Mouse (Mus musculus) myocyte (in vitro differentiated cells): ENCODE results near the gene Rnf157. TPM values are rescaled to one million over a fixed set of nuclear protein-coding genes. Genes with fewer than 3 reads are reported as not detected.

ENCODE experiments used
- H3K27me3 ChIP-seq: one replicate; pipeline ENCODE4 v1.6.1; 2011; ENCODE audit not compliant: control insufficient read depth, insufficient read depth, insufficient read length
- H3K36me3 ChIP-seq: one replicate; pipeline ENCODE4 v1.6.1; 2011; ENCODE audit not compliant: control insufficient read depth, insufficient read depth
- H3K4me2 ChIP-seq: one replicate; pipeline ENCODE4 v1.6.1; 2011; ENCODE audit warnings: low read depth, control low read depth
- H3K4me3 ChIP-seq: one replicate; pipeline ENCODE4 v1.5.1; 2011; ENCODE audit warnings: mild to moderate bottlenecking, control low read depth, moderate library complexity
- H3K79me2 ChIP-seq: one replicate; pipeline ENCODE4 v1.6.1; 2011; ENCODE audit not compliant: control insufficient read depth, insufficient read depth
- H3ac ChIP-seq: one replicate; pipeline ENCODE4 v1.6.1; 2011; ENCODE audit not compliant: control insufficient read depth, insufficient read length
- CEBPB ChIP-seq: IDR thresholded peaks from 2 replicates; pipeline ENCODE4 v1.6.1; 2011; ENCODE audit warnings: mild to moderate bottlenecking, moderate library complexity; ENCODE audit not compliant: poor library complexity, insufficient read depth, severe bottlenecking
- E2F4 ChIP-seq: IDR thresholded peaks from one replicate; pipeline ENCODE4 v1.6.1; 2011; ENCODE audit warnings: mild to moderate bottlenecking, control low read depth, moderate library complexity; ENCODE audit not compliant: insufficient read depth
- MAX ChIP-seq: IDR thresholded peaks from one replicate; pipeline ENCODE4 v1.6.1; 2011; ENCODE audit warnings: low read depth, mild to moderate bottlenecking, control low read depth
- MYOD1 ChIP-seq, 3 experiments: IDR thresholded peaks; one replicate each; pipeline ENCODE4 v1.6.1; 2011; ENCODE audit warnings: control low read depth in 2 of 3, low read depth in 2 of 3, mild to moderate bottlenecking in 2 of 3, moderate library complexity in 1 of 3; ENCODE audit not compliant: insufficient read length in 2 of 3, control insufficient read depth in 1 of 3
- MYOG ChIP-seq, 3 experiments: IDR thresholded peaks; one replicate each; pipeline ENCODE4 v1.6.1; 2011; ENCODE audit warnings: control low read depth in 2 of 3, low read depth in 2 of 3, mild to moderate bottlenecking in 2 of 3; ENCODE audit not compliant: insufficient read length in 2 of 3, control insufficient read depth in 1 of 3, insufficient read depth in 1 of 3
- POLR2A ChIP-seq: IDR thresholded peaks from one replicate; pipeline ENCODE4 v1.6.1; 2011; ENCODE audit warnings: low read depth, mild to moderate bottlenecking, control low read depth, moderate library complexity; ENCODE audit not compliant: insufficient read length
- POLR2AphosphoS2 ChIP-seq: IDR thresholded peaks from one replicate; pipeline ENCODE4 v1.6.1; 2011; ENCODE audit warnings: low read depth, control low read depth; ENCODE audit not compliant: insufficient read length
- REST ChIP-seq: IDR thresholded peaks from one replicate; pipeline ENCODE4 v1.6.1; 2011; ENCODE audit warnings: mild to moderate bottlenecking, control low read depth, moderate library complexity; ENCODE audit not compliant: insufficient read depth, insufficient read length
- SRF ChIP-seq: IDR thresholded peaks from one replicate; pipeline ENCODE4 v1.6.1; 2011; ENCODE audit warnings: low read depth; ENCODE audit not compliant: control insufficient read depth, insufficient read length
- TCF12 ChIP-seq: IDR thresholded peaks from one replicate; pipeline ENCODE4 v1.6.1; 2011; ENCODE audit warnings: mild to moderate bottlenecking, control low read depth; ENCODE audit not compliant: poor library complexity, insufficient read depth, severe bottlenecking
- TCF3 ChIP-seq: IDR thresholded peaks from one replicate; pipeline ENCODE4 v1.6.1; 2011; ENCODE audit warnings: low read depth, control low read depth; ENCODE audit not compliant: insufficient read length
- USF1 ChIP-seq: IDR thresholded peaks from one replicate; pipeline ENCODE4 v1.6.1; 2011; ENCODE audit warnings: low read depth, mild to moderate bottlenecking, control low read depth, moderate library complexity
- polyA plus RNA-seq: library from polyadenylated mRNA; unstranded; fragments of >200 nt; fragmentation: generic; extraction: Trizol; gene quantifications from one replicate; pipeline ENCODE4 v1.2.1, GENCODE M21; 2012; ENCODE audit warnings: missing spikeins

Gene Rnf157
- polyA plus RNA-seq, 1 experiment, result 15.2 TPM

DNA sequence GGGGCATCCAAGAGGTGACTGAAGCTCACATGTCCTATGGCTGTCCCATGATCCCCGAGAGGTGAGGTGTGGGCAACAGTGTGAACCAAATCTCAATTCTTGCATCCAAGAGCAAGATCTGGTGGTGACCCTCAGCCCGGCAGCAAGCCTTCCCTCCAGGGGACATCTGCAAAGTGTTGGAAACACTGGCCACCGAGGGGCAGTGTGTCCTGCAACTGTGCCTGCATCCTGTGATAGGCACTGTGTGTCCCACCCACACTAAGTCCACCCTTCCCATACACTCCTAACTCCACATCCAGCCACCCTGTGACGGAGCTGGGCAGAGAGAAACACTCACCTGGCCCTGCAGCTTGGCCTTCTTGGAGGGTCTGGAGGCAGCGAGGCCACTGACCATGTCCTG is 35.0 kb upstream of the Rnf157 start:
- no peak overlapping the region for H3ac ChIP-seq
- no peaks in the 10 kb centered on the region for H3K79me2 ChIP-seq
- no peaks in the 10 kb centered on the region for H3K36me3 ChIP-seq
- H3K4me3 ChIP-seq, result no peak overlapping the region
- H3K27me3 ChIP-seq, result peaks cover 18% of the 10 kb centered on the region
- H3K4me2 ChIP-seq, result no peak overlapping the region
- TF ChIP-seq MYOD1 (IDR thresholded peaks at IDR 0.05; ENCODE audit: control insufficient read depth in 1 of 3, insufficient read length in 2 of 3, low read depth in 2 of 3) (peak in 1 of 3 experiments; percentile 1), TCF12 (no peak)

GRCm38 (mm10) chr11:116446308-116446887 is 33.6 kb upstream of the Rnf157 start:
- TF ChIP-seq TCF12 (no peak), USF1 (no peak), TCF3 (no peak), POLR2AphosphoS2 (no peak), MYOG (IDR thresholded peaks at IDR 0.05; ENCODE audit: control insufficient read depth in 1 of 3, insufficient read depth in 1 of 3, insufficient read length in 2 of 3, low read depth in 2 of 3) (no peak), MAX (no peak)
- Histone ChIP-seq H3K4me3 (no peak overlapping the region), H3ac (no peak overlapping the region), H3K4me2 (no peak overlapping the region), H3K27me3 (peaks cover 18% of the 10 kb centered on the region), H3K36me3 (no peaks in the 10 kb centered on the region), H3K79me2 (no peaks in the 10 kb centered on the region)

- Histone ChIP-seq H3ac (no peak overlapping the region), H3K4me2 (no peak overlapping the region), H3K27me3 (peaks cover 18% of the 10 kb centered on the region), H3K4me3 (no peak overlapping the region), H3K79me2 (no peaks in the 10 kb centered on the region), H3K36me3 (no peaks in the 10 kb centered on the region)
- TF ChIP-seq TCF12 (no peak), MYOG (IDR thresholded peaks at IDR 0.05; ENCODE audit: control insufficient read depth in 1 of 3, insufficient read depth in 1 of 3, insufficient read length in 2 of 3, low read depth in 2 of 3) (peak in 1 of 3 experiments; percentile 25), MAX (no peak), MYOD1 (IDR thresholded peaks at IDR 0.05; ENCODE audit: control insufficient read depth in 1 of 3, insufficient read length in 2 of 3, low read depth in 2 of 3) (peak in 1 of 3 experiments; percentile 14), USF1 (no peak)
These were observed 32.9 kb upstream of the Rnf157 start for GRCm38 (mm10) chr11:116445596-116446307.

GRCm38 (mm10) chr11:116443935-116444334 is 31.1 kb upstream of the Rnf157 start:
- peaks cover 18% of the 10 kb centered on the region for H3K27me3 ChIP-seq
- H3K4me3 ChIP-seq, result no peak overlapping the region
- no peaks in the 10 kb centered on the region for H3K36me3 ChIP-seq
- no peak overlapping the region for H3K4me2 ChIP-seq
- TF ChIP-seq REST, result no peak
- no peak for TF ChIP-seq MYOG (IDR thresholded peaks at IDR 0.05; ENCODE audit: control insufficient read depth in 1 of 3, insufficient read depth in 1 of 3, insufficient read length in 2 of 3, low read depth in 2 of 3)
- no peak for TF ChIP-seq POLR2A
- no peak for TF ChIP-seq MYOD1 (IDR thresholded peaks at IDR 0.05; ENCODE audit: control insufficient read depth in 1 of 3, insufficient read length in 2 of 3, low read depth in 2 of 3)
- TF ChIP-seq POLR2AphosphoS2, result no peak
- no peak for TF ChIP-seq TCF3
- no peak for TF ChIP-seq SRF
- TF ChIP-seq TCF12, result no peak
- no peak for TF ChIP-seq MAX
- no peak for TF ChIP-seq E2F4
- no peak for TF ChIP-seq CEBPB
- no peak for TF ChIP-seq USF1
- no peak overlapping the region for H3ac ChIP-seq
- no peaks in the 10 kb centered on the region for H3K79me2 ChIP-seq

- H3K4me2 ChIP-seq, result no peak overlapping the region
- H3ac ChIP-seq, result no peak overlapping the region
- H3K36me3 ChIP-seq, result no peaks in the 10 kb centered on the region
- TF ChIP-seq MYOD1 (IDR thresholded peaks at IDR 0.05; ENCODE audit: control insufficient read depth in 1 of 3, insufficient read length in 2 of 3, low read depth in 2 of 3) (no peak), TCF12 (no peak), E2F4 (no peak), TCF3 (no peak)
- no peak overlapping the region for H3K4me3 ChIP-seq
- peaks cover 18% of the 10 kb centered on the region for H3K27me3 ChIP-seq
- no peaks in the 10 kb centered on the region for H3K79me2 ChIP-seq
These were observed 30.5 kb upstream of the Rnf157 start for GRCm38 (mm10) chr11:116443311-116443710.

- Histone ChIP-seq H3K4me2 (no peak overlapping the region), H3K36me3 (no peaks in the 10 kb centered on the region), H3K79me2 (no peaks in the 10 kb centered on the region), H3K4me3 (no peak overlapping the region), H3K27me3 (peaks cover 13% of the 10 kb centered on the region), H3ac (no peak overlapping the region)
- TF ChIP-seq MYOD1 (IDR thresholded peaks at IDR 0.05; ENCODE audit: control insufficient read depth in 1 of 3, insufficient read length in 2 of 3, low read depth in 2 of 3) (peak in 2 of 3 experiments; percentile 54 to 66), TCF3 (peak; percentile 8), POLR2A (peak; percentile 19), E2F4 (no peak), POLR2AphosphoS2 (no peak), MYOG (IDR thresholded peaks at IDR 0.05; ENCODE audit: control insufficient read depth in 1 of 3, insufficient read depth in 1 of 3, insufficient read length in 2 of 3, low read depth in 2 of 3) (peak in 2 of 3 experiments; percentile 46 to 72)
These were observed 30.0 kb upstream of the Rnf157 start for GRCm38 (mm10) chr11:116442867-116443177.
